Mouse (Mus musculus) stomach, embryonic 14.5 days (tissue): ENCODE data around the gene Kcnj8. TPM values are rescaled to one million over a fixed set of nuclear protein-coding genes. Genes with fewer than 3 reads are reported as not detected.
A peak's percentile ranks its signal among the peaks of the same experiment; 100 is the strongest.

Experiments
- ATAC-seq: fragments of 200-750 bp; cut with Nextera tagmentation; 2 replicates; pipeline ENCODE4 v1.8.0; 2017; ENCODE audit warnings: low read depth, moderate TSS enrichment; ENCODE audit not compliant: insufficient number of reproducible peaks, insufficient read depth, low FRiP score
- H3K27ac ChIP-seq: fragments of 300-500 bp; sonication (generic); 2 replicates; pipeline ENCODE4 v1.5.1; 2014; ENCODE audit warnings: mild to moderate bottlenecking, low read length, moderate library complexity, mixed read lengths
- H3K27me3 ChIP-seq: fragments of 300-500 bp; sonication (generic); 2 replicates; pipeline ENCODE4 v1.6.1; 2014; ENCODE audit warnings: low read length, control low read depth, mixed read lengths; ENCODE audit not compliant: control insufficient read depth, insufficient read depth
- H3K36me3 ChIP-seq: fragments of 300-500 bp; sonication (generic); 2 replicates; pipeline ENCODE4 v1.6.1; 2014; ENCODE audit warnings: mild to moderate bottlenecking, control low read depth, low read length, moderate library complexity, mixed read lengths; ENCODE audit not compliant: control insufficient read depth, insufficient read depth
- H3K4me1 ChIP-seq: fragments of 300-500 bp; sonication (generic); 2 replicates; pipeline ENCODE4 v1.6.1; 2014; ENCODE audit warnings: low read length, control low read depth, mixed read lengths; ENCODE audit not compliant: control insufficient read depth, insufficient read depth
- H3K4me2 ChIP-seq: fragments of 300-500 bp; sonication (generic); replicated peaks from 2 replicates; pipeline ENCODE4 v1.6.1; 2014; ENCODE audit warnings: low read depth, low read length, control low read depth
- H3K4me3 ChIP-seq: fragments of 300-500 bp; sonication (generic); 2 replicates; pipeline ENCODE4 v1.5.1; 2014; ENCODE audit warnings: low read depth, low read length, control low read depth
- H3K9ac ChIP-seq: fragments of 300-500 bp; sonication (generic); replicated peaks from 2 replicates; pipeline ENCODE4 v1.6.1; 2014; ENCODE audit warnings: low read depth, mild to moderate bottlenecking, control low read depth, low read length, moderate library complexity, mixed read lengths
- H3K9me3 ChIP-seq: fragments of 300-500 bp; sonication (generic); 2 replicates; pipeline ENCODE4 v1.6.1; 2016; ENCODE audit warnings: low read depth, low read length, control low read depth; ENCODE audit not compliant: control insufficient read depth
- WGBS: fragments of 180-500 bp; shearing (Covaris S2); extraction: QIAGEN DNeasy Blood & Tissue Kit; methylation state at CpG from one replicate; pipeline ENCODE4 v1.1.7; 2014; 5-methylcytosine and 5-hydroxymethylcytosine counted together
- polyA plus RNA-seq: library from polyadenylated mRNA; unstranded; fragments of >200 nt; fragmentation: Nextera tagmentation; extraction: Ambion mirVana; gene quantifications from 2 replicates; pipeline ENCODE4 v1.2.1, GENCODE M21; 2014

Kcnj8 gene
- polyA plus RNA-seq, 1 experiment from 2014 or later = 98.2 TPM

DNA sequence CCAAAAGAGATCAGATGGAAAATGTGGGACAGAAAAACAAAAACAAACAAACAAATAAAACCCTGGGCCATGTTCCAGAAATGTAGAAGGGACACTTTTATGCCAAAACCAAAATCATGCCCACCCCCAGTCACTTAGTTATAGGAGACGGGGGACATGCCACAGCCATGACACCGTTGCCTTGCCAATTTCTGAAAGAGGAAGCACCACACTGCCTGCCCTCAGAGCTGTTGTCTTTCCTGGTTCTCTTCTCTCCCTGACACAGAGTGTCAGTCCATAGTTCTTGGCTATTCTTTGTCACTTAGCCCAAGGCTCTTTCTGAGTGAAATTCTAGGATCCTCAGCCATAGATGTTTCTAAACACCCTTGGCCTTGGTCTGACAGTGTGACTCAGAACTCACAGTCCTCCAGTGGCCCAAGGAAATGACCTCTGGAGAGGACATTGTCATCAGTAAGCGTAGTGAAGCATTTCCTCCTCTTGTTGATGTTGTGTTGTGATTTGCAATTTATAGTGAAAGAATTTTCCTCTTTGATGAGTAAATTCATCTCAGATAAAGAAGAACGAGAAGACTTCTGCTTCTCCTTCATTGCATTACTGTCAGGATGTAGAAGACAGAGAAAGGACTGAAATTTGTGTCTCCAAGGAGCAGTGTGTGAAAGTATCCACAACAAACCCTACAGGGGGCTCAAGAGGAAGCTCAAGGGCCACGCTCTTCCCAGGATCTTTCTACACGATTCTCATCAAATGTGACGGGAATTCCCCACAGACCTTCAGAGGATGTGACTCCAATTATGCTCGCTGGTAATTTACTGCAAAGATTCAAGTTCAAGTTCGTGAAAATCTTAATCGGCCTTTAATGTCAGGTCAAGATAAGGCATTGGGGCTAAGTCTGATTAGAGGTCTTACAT is 12.4 kb downstream of the Kcnj8 start:
- no peak overlapping the region for H3K4me3 ChIP-seq
- H3K36me3 ChIP-seq = no peaks in the 10 kb centered on the region
- no peaks in the 10 kb centered on the region for H3K4me1 ChIP-seq
- H3K9ac ChIP-seq = no peak overlapping the region
- no peaks in the 10 kb centered on the region for H3K9me3 ChIP-seq
- no peak overlapping the region for H3K4me2 ChIP-seq
- ATAC-seq = no peak
- WGBS = 81% methylated on average over 10 of the region's 10 CpGs
- H3K27ac ChIP-seq = no peak overlapping the region
- H3K27me3 ChIP-seq = no peaks in the 10 kb centered on the region

DNA sequence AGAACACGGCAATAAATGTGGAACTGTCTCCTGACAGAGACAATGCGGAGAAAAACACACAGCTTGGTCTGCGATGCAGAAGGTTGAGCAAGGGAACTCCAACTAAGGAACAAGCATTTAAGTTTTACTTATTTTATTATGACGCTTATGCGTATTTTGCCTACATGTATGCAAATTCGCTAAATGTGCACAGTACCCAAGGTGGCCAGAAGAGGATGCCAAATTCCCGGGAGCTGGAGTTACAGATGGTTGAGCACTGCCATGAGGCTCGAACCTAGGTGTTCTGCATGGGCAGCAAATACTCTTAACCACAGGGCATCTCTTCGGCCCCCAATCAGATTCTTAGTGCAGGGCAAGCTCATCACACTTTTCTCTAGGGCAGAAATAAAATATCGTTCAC is 13.3 kb downstream of the Kcnj8 start:
- Histone ChIP-seq H3K4me2 (no peak overlapping the region), H3K9me3 (no peaks in the 10 kb centered on the region), H3K9ac (no peak overlapping the region), H3K4me3 (no peak overlapping the region), H3K27ac (no peak overlapping the region), H3K4me1 (no peaks in the 10 kb centered on the region), H3K27me3 (no peaks in the 10 kb centered on the region), H3K36me3 (no peaks in the 10 kb centered on the region)
- no peak for ATAC-seq
- WGBS = 86% methylated on average over 10 of the region's 10 CpGs

- Histone ChIP-seq H3K4me3 (no peak overlapping the region), H3K9me3 (no peaks in the 10 kb centered on the region), H3K9ac (no peak overlapping the region), H3K4me2 (no peak overlapping the region), H3K27me3 (no peaks in the 10 kb centered on the region), H3K4me1 (peaks cover 4% of the 10 kb centered on the region; the same call in 1 of the 2 replicates), H3K27ac (no peak overlapping the region), H3K36me3 (no peaks in the 10 kb centered on the region)
- 80% methylated on average over 1 of the region's 1 CpGs for WGBS
- no peak for ATAC-seq
Measured at GRCm38 (mm10) chr6:142555988-142556387, 15.4 kb downstream of the Kcnj8 start.

DNA sequence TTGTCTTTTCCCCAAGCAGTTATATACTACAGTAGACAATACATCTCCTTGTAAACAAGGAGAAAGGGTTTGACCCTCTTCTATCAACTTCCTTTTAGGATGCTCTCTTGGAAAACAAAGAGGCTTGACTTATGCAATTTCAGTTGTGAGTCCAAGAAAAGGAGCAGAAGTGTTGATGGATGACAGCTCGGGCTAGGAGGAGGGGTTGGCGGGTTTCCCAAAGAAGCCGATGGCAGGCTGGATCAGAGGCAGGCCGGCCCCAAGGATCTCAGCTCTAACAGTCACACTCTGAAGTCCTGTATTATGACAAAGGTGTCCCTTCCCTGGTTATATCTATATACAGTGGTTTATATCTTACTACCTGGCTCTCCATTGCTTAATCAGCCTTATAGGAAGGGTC is 19.9 kb downstream of the Kcnj8 start:
- WGBS = 36% methylated on average over 4 of the region's 4 CpGs
- H3K36me3 ChIP-seq = no peaks in the 10 kb centered on the region
- peak overlapping the region; percentile 52; the same call in 1 of the 2 replicates for H3K27ac ChIP-seq
- H3K4me1 ChIP-seq = peaks cover 4% of the 10 kb centered on the region; the same call in 1 of the 2 replicates
- H3K4me3 ChIP-seq = no peak overlapping the region
- ATAC-seq = no peak
- H3K9ac ChIP-seq = no peak overlapping the region
- no peak overlapping the region for H3K4me2 ChIP-seq
- no peaks in the 10 kb centered on the region for H3K27me3 ChIP-seq
- no peaks in the 10 kb centered on the region for H3K9me3 ChIP-seq

DNA sequence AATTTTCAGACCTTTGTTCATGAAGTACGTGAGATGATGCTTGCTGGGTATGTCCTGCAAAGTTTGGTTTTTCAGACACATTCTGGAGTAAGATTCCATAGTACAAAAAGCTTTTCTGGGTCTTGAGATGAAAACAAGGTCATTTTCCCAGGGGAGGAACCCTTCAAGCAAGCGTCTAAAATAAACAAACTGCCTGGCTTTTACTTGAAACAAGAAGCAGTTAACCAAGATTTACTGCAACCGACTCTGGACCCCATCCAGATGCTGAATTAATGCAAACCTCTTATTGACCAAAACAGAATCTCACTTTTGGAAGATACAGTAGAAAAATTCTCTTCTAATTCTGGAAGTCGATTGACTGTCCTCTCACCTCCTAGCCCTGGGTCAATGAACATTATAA is 20.5 kb downstream of the Kcnj8 start:
- WGBS = 19% methylated on average over 4 of the region's 4 CpGs
- H3K36me3 ChIP-seq = no peaks in the 10 kb centered on the region
- ATAC-seq = no peak
- H3K4me1 ChIP-seq = peaks cover 4% of the 10 kb centered on the region; the same call in 1 of the 2 replicates
- H3K27me3 ChIP-seq = no peaks in the 10 kb centered on the region
- no peaks in the 10 kb centered on the region for H3K9me3 ChIP-seq
- peak overlapping the region; percentile 70; the same call in 1 of the 2 replicates for H3K27ac ChIP-seq
- H3K4me2 ChIP-seq = no peak overlapping the region
- no peak overlapping the region for H3K9ac ChIP-seq
- H3K4me3 ChIP-seq = no peak overlapping the region

- no peak for ATAC-seq
- no peak overlapping the region for H3K4me2 ChIP-seq
- no peaks in the 10 kb centered on the region for H3K9me3 ChIP-seq
- WGBS = 85% methylated on average over 2 of the region's 2 CpGs
- no peaks in the 10 kb centered on the region for H3K36me3 ChIP-seq
- H3K4me3 ChIP-seq = no peak overlapping the region
- no peaks in the 10 kb centered on the region for H3K27me3 ChIP-seq
- H3K9ac ChIP-seq = no peak overlapping the region
- no peak overlapping the region for H3K27ac ChIP-seq
- peaks cover 4% of the 10 kb centered on the region; the same call in 1 of the 2 replicates for H3K4me1 ChIP-seq
Measured at GRCm38 (mm10) chr6:142548377-142548776, 23.0 kb downstream of the Kcnj8 start.

GRCm38 (mm10) chr6:142545132-142545531 is 26.3 kb downstream of the Kcnj8 start:
- Histone ChIP-seq H3K36me3 (no peaks in the 10 kb centered on the region), H3K9me3 (no peaks in the 10 kb centered on the region), H3K9ac (no peak overlapping the region), H3K27me3 (no peaks in the 10 kb centered on the region), H3K4me2 (no peak overlapping the region), H3K27ac (no peak overlapping the region; the same call in 1 of the 2 replicates), H3K4me3 (no peak overlapping the region), H3K4me1 (peaks cover 5% of the 10 kb centered on the region)
- 55% methylated on average over 14 of the region's 14 CpGs for WGBS
- no peak for ATAC-seq

DNA sequence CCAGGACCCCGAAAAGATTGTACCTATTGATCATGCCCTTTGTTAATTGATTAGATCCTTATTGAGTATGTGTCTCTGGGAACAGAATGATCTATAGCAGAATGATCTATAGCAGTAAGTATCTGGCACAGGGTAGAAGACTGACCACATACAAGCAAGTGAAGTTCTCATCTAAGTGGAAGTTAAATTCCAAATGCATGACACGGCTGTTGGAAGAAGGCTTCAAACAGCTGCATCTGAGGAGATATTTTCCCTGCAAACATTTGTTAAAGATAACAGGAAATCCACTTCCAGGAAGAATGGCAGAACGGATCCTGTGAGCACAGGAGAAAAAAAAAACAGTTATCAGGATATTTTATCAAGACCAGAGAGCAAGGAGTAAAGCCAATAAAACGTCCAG is 27.8 kb downstream of the Kcnj8 start:
- peaks cover 7% of the 10 kb centered on the region for H3K4me1 ChIP-seq
- ATAC-seq = no peak
- no peak overlapping the region for H3K4me2 ChIP-seq
- no peak overlapping the region for H3K9ac ChIP-seq
- no peaks in the 10 kb centered on the region for H3K9me3 ChIP-seq
- H3K27me3 ChIP-seq = no peaks in the 10 kb centered on the region
- peak overlapping the region; percentile 89 for H3K27ac ChIP-seq
- H3K4me3 ChIP-seq = no peak overlapping the region
- WGBS = 48% methylated on average over 4 of the region's 4 CpGs
- H3K36me3 ChIP-seq = no peaks in the 10 kb centered on the region
